Mouse (Mus musculus) cerebellum, postnatal 4 days (tissue): ENCODE measurements around the gene Tpte.
A peak's percentile ranks its signal among the peaks of the same experiment; 100 is the strongest.
"Not testable (repeated sequence)": the region's sequence is repeated elsewhere in the genome, so short reads cannot be mapped to it uniquely, and the experiment has no call there.

ENCODE experiments used
- DNase-seq, 2 experiments: peaks; one replicate each; pipeline ENCODE4 v3.0.0; 2022; ENCODE audit warnings: low spot score in 2 of 2, mixed read lengths in 1 of 2

The Tpte gene

DNA sequence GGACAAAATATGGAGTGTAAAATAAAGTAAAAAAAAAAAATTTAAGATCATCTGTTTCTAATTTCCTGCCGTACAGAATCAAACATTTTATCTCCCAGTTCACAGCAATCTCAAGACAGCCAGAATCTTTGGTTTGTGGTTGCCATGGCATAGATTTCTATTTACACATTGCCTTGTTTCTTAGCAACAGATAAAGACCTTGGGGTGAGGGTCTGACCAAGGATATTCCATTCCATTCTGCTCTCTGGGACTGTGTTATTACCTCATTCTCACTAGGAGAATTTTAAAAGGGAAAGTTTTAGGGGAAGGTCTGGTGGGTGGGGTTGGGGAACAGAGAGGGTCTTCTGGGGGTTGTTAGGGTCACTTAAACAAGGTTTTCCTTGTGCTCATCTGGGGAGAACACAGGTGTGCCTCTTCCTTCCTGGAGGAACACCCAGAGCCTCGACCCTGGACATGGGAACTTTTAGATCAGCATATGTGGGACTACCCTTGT lies at the start of gene Tpte:
Gene Tpte, plus strand, starts transcription at position 443 of the 493 bp plus-strand sequence.
- DNase-seq: no peak

DNA sequence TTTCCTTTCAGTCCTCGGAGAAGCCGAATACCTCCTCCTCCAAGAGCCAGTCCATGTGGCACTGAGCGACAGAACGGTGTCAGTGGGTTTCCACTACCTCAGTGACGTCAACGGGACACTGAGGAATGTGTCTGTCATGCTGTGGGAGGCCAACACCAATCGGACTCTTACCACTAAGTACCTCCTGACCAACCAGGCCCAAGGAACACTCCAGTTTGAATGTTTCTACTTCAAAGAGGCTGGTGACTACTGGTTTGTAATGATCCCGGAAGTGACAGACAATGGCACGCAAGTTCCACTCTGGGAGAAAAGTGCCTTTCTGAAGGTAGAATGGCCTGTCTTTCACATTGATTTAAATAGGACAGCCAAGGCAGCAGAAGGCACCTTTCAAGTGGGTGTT lies 40.3 kb upstream of the Tpte start:
- no peak for DNase-seq

DNA sequence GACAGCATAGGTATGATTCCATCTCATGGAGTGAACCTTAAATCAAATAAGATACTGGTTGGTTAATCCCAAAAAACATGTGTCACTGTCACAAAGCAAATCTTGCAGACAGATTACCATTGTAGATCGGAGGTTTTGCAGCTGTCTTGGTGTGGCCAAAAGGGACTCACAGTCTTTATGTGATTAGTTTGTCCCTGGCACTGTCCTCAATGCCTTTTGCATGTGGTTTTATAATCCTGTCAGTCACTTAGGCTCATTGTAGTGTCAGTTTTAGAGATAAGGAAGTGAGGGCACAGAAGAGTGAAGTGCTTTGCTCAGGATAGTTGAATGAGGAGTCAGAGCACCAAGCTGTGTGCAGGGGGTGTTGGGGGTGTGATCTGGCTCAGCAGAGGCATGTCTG lies 37.6 kb upstream of the Tpte start:
- DNase-seq: no peak

DNA sequence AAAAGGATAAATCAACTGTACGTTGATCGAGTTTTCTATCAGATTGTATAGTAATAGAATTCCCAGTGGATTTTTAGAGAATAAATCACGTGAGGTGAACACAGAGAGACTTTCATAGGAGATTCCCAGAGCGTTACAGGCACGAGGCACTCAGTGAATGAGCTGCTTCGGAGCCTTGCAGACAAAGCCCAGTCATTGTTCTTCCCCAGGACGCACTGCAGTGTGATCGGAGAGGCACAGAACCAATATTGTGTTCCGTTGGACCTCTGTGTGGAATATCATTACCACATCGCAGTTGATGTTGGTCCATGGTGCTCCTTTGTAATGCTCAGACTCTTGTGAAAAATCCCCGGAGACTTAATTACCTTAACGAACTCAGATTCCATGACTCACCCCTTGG lies 35.3 kb upstream of the Tpte start:
- no peak for DNase-seq

GRCm38 (mm10) chr8:22249080-22249479 lies 34.2 kb upstream of the Tpte start:
- no peak for DNase-seq

DNA sequence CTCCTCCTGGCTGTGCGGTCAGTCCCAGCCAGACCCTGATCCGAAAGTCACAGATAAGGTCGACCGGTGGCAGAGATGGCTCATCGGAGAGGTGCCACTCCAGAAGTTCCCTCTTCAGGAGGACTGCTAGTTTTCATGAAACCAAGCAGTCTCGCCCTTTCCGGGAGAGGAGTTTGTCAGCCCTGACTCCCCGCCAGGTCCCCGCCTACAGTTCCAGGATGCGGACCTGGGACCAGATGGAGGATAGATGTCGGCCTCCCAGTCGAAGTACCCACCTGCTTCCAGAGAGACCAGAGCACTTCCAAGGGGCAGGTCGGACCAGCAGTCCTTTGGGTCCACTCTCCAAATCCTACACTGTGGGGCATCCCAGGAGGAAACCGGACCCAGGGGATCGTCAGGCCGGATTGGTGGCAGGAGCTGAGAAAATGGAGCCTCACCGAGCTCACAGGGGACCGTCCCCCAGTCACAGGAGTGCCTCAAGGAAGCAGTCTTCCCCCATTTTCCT lies 24.2 kb upstream of the Tpte start:
- DNase-seq: no peak

DNA sequence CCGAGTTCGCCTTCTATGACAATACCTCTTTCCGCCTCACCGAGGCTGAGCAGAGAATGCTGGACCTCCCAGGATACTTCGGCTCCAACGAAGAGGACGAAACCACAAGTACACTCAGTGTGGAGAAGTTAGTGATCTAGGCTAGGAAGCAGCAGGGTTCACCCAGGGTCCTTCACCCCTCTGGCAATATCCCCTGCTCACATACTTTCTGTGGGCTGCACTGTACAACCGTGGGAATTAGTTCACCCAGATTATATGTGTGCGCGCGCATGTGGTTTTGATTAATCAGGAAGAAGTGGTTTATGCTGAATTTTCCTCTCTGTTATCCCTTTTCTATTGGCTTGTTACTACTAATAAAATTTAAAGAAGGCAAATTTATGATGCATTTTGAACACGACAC lies 23.7 kb upstream of the Tpte start:
- DNase-seq: no peak

GRCm38 (mm10) chr8:22260091-22260722 lies 23.0 kb upstream of the Tpte start:
- no peak for DNase-seq

DNA sequence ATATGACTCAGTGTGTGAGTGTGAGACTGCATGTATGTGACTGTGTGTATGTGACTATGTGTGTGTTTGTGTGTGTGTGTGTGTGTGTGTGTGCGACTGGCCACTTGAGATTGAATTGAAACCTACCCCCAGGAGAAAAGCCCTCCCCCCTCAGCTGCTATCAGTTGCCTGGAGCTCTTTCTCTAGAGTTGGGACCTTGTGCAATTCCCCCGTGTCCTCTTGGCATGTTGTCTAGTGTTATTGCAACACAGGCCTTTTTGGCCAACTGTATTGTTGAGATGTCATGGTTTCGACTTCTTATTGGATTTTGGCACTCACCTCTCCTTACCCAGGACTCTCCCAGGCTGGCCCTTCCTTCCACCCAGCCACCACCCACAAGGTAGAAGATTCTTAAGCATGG lies 21.0 kb upstream of the Tpte start:
- no peak for DNase-seq

DNA sequence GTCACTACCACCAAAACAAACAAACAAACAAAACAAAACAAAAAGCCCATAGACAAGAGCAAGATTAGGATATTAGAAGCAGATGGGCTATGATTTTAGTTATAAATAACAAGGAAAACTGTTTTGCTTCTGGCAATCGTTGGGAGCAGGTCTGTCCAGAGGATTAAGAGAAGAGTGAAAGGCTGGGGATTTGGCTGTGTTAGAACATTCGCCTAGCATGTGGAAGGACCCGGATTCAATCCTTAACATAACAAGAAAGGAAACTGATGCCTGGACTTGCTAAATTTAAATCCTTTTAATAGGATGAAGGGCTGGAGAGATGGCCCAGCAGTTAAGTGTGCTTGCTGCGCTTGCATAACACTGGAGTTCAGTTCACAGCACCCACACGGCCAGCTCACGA lies 18.9 kb upstream of the Tpte start:
- DNase-seq: no peak

DNA sequence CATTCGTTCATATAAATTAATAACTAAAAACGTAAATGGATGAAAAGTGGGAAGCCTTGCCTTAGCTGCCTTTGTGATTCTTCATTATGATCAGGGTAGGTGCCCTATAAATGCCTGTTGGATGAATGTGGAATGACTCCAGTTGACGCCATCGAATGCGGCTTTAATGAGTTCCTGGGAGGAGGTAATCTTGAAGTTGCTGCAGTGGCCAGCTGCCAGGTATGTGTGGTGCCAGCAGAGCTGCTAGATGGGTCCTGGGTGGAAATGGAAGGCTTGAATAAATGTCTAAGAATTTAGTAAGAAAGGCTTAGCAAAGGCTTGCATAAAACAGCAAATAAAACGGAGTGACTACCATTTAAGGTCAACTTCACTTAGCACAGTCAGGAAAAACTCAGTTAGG lies 18.5 kb upstream of the Tpte start:
- DNase-seq: no peak

DNA sequence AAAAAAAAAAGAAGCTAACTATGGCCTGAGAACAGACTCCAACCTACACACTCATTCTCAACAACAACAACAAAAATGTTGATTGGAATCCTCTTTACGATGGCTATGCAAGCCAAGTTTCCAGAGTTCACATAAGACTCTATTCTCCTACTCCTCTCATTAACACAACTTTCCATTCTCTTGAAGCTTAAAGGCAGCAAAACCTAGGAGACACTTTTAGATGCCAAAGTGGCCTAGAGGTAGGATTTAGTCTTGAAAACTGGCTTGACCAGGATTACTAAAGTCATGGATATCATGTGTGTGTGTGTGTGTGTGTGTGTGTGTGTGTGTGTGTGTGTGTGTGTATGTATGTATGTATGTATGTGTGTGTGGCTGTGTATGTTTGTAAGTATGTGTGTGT lies 18.0 kb upstream of the Tpte start:
- DNase-seq: no peak

- no peak for DNase-seq
Observed at GRCm38 (mm10) chr8:22266809-22267208, 16.4 kb upstream of the Tpte start.

DNA sequence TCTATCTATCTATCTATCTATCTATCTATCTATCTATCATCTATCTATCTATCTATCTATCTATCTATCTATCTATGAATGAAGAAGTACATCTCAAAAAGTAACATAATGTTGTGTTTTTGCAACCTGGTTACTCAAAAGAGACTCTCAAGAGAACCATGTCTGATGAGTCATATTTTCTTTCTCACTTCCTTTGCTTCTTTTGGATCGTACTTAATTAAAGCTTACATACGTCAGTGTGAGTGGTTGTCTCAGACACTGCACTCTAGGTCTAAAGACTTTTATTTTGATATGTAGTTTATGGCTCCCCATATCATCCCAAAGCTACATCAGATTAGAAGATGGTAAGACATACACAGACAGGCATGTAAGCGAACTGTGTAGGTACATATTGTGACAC lies 10.1 kb upstream of the Tpte start:
- no peak for DNase-seq

- no peak for DNase-seq
Observed at GRCm38 (mm10) chr8:22274641-22275040, 8.6 kb upstream of the Tpte start.

DNA sequence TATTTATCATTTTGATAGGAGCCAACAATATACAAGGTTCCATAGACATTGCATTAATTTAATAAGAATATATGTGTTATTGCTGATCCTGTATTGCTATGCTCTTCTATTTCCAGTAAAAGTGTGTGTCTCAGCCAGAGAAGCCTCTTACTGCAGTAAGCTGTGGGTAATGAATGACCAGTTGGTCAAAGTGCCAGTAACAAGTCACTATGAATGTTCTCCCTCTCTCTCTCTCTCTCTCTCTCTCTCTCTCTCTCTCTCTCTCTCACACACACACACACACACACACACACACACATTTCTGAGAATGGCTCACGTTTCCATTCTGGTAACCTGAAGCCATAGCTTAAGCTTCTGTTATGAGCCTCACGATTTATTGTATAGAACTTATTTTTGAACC lies 19.1 kb downstream of the Tpte start:
- DNase-seq: no peak

DNA sequence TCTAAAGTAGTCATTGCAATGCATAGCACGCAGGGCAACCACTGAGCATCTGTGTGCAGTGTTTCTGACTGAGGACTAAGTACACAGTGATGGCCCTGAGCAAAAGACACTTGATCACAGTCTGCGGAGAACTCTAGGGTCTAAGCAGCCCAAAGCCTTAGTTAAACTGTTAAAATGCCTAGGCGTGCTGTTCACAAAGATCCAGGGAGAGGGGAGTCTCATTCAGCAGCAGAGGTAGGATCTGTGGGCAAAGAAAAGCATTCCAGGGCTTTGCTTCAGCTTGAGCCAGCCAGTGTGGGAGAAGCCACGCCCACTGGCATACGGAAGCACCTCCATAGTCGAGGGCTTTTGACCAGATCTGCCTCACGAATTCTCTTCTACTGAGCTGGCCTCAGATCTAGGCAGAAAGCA lies 19.7 kb downstream of the Tpte start:
- peak in 1 of 2 experiments; percentile 5 for DNase-seq

GRCm38 (mm10) chr8:22304045-22304444 lies 20.8 kb downstream of the Tpte start:
- not testable (repeated sequence) for DNase-seq

GRCm38 (mm10) chr8:22306999-22307398 lies 23.8 kb downstream of the Tpte start:
- no peak for DNase-seq

DNA sequence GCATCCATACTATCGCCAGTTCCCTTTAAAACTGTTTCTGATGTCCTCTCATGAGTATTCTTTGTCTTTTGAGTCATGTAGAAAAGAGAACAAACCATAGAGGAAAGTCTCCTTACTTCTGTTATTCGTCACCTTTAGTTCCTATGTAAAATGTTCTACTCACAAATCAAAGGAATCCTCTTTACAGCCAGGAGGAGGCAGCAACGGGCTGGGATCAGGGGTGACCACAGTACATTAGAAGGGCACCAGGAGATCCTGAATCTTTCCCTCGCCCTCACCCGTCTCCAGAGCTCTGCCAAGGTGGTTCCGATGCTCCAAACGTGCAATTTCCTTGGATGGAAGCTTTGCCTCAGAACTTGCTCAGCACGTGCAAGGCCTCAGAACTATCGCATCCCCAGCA lies 28.2 kb downstream of the Tpte start:
- no peak for DNase-seq

DNA sequence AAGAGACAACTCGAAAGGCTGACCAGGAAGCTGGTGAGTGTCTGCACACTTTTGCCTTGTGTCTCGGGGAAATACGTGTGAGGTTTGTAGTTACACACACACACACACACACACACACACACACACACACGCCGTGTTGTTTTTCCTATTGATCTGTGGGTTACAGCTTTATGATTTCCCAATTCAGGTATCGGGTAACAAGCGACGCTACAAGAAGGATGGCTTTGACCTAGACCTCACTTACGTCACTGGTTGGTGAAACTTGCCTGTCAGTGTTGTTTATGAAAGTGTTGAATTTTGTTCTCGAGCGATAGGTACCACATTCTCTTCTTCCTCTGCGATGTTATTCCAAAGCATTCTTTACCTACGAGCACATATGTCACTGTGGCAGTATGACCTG lies 52.2 kb downstream of the Tpte start:
- DNase-seq: no peak

DNA sequence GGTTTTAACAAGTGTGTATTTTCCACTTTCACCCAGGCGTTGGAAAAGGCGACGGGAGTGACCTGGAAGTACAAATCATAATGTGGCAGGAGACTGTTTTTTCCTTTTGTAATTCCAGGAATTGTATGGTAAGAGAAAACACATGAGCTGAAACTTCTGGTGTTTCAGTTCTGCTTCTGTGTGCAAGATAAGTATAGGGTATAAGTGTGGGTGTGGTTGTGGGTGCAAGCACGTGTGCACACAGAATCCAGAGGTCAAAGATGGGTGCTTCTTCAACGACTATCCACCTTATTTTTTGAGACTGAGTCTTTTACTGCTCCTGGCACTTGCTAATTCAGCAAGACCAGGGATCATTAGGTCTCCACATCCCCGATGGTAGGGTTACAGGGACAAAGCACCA lies 76.1 kb downstream of the Tpte start:
- DNase-seq: no peak

DNA sequence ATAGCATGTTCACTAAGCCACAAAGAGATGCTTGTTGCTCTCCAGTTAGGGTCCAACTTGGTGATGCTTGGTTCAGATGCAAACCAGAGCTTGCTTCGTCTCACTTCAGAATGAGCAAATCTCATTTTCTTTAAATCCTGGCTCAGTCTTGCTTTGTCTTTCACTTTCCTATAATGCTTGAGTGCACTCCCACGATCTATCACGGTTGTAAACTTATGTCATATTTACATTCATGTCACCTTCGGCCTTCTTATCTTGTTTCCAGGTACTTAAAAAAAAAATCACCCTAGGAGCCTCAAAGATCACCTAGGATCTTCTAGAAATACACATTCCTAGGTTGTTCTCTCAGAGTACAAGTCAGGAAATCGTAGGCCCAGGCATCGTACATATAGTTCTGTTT lies 76.6 kb downstream of the Tpte start:
- no peak for DNase-seq

DNA sequence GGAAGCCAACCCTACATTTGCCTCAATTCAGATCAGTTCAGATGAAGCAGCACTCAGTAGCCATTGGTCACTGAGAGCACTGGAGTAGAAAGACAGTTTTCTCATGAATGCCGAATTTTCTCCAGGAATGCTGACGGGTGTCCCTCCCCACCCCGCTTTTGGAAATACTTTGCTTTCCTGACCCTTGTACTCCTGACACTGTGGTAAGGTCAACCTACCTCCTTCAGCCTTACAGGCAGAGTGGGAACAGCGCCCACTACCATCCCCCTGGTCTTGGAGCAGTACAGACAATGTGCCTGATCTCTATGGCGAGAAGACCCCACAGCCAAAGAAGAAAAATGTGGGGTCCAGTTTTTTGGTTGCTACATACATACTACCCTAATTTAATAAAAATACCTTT lies 93.1 kb downstream of the Tpte start:
- DNase-seq: no peak
